Mouse (Mus musculus) G1E (cell line): Measurements from ENCODE around the gene Gm21936.
"Not testable (repeated sequence)": the region's sequence is repeated elsewhere in the genome, so short reads cannot be mapped to it uniquely, and the experiment has no call there.

Source experiments
- CTCF ChIP-seq: IDR thresholded peaks from 2 replicates; pipeline ENCODE4 v1.5.1; 2012; ENCODE audit warnings: low read depth, low read length, inconsistent platforms, mixed read lengths
- GATA1 ChIP-seq: IDR thresholded peaks from 2 replicates; pipeline ENCODE4 v1.6.1; 2012; ENCODE audit warnings: borderline replicate concordance, low read length, inconsistent platforms, mixed read lengths
- GATA2 ChIP-seq: IDR thresholded peaks from 2 replicates; pipeline ENCODE4 v1.6.1; 2012; ENCODE audit warnings: low read depth, low read length, inconsistent platforms, borderline replicate concordance
- POLR2AphosphoS5 ChIP-seq: IDR thresholded peaks from 2 replicates; pipeline ENCODE4 v1.6.1; 2012; ENCODE audit warnings: low read depth, low read length, inconsistent platforms; ENCODE audit not compliant: insufficient replicate concordance
- TAL1 ChIP-seq: conservative IDR thresholded peaks from 2 replicates; pipeline ENCODE4 v1.6.1; 2012; ENCODE audit warnings: low read depth, low read length, inconsistent platforms, mixed read lengths

DNA sequence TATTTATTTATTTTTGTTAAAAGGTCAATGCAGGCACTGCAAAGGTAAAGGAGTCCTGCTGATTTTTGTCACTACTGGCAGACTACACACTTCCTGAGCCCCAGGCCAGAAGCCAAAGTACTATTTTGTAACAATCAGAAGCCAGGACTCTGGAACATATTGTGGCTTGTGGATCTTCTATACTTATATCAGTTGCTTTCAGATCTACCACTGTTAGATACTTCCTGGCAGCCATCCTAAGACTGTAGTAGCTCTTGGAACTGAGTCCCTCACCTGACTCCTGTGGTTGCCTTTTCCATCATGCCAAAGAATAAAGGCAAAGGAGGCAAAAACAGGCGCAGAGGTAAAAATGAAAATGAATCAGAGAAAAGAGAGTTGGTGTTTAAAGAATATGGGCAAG is at the start of gene Gm21936:
- TF ChIP-seq GATA1, CTCF, GATA2, POLR2AphosphoS5, TAL1: not testable (repeated sequence)
